Mouse (Mus musculus) lung, postnatal 0 days (tissue): ENCODE measurements at regions not wholly inside any gene's neighbourhood (a gene's known extent, or its start where the extent isn't known, plus 50 kb on each side); places are given as distances from the start of the nearest gene placed in this dataset.
"Not testable (repeated sequence)": the region's sequence is repeated elsewhere in the genome, so short reads cannot be mapped to it uniquely, and the experiment has no call there.

Experiments used
- ATAC-seq: fragments of 200-750 bp; cut with Nextera tagmentation; 2 replicates; pipeline ENCODE4 v1.8.0; 2017; ENCODE audit warnings: moderate library complexity
- DNase-seq: peaks from one replicate; pipeline ENCODE4 v3.0.0-alpha.2; 2016; ENCODE audit warnings: low spot score
- H3K27ac ChIP-seq: fragments of 300-500 bp; sonication (generic); 2 replicates; pipeline ENCODE4 v1.5.1; 2014; ENCODE audit warnings: antibody characterized with exemption, mild to moderate bottlenecking, low read length, mixed read lengths
- H3K27me3 ChIP-seq: fragments of 300-500 bp; sonication (generic); replicated peaks from 2 replicates; pipeline ENCODE4 v1.6.1; 2014; ENCODE audit warnings: low read length, mixed read lengths; ENCODE audit not compliant: insufficient read depth
- H3K36me3 ChIP-seq: fragments of 300-500 bp; sonication (generic); 2 replicates; pipeline ENCODE4 v1.6.1; 2014; ENCODE audit warnings: low read length, mixed read lengths; ENCODE audit not compliant: insufficient read depth
- H3K4me1 ChIP-seq: fragments of 300-500 bp; sonication (generic); 2 replicates; pipeline ENCODE4 v1.6.1; 2014; ENCODE audit warnings: antibody characterized with exemption, low read depth, low read length, mixed read lengths; ENCODE audit not compliant: insufficient read depth
- H3K4me2 ChIP-seq: fragments of 300-500 bp; sonication (generic); replicated peaks from 2 replicates; pipeline ENCODE4 v1.6.1; 2014; ENCODE audit warnings: low read depth, mild to moderate bottlenecking, low read length, moderate library complexity, mixed read lengths
- H3K4me3 ChIP-seq: fragments of 300-500 bp; sonication (generic); 2 replicates; pipeline ENCODE4 v1.5.1; 2014; ENCODE audit warnings: low read depth, low read length
- H3K9ac ChIP-seq: fragments of 300-500 bp; sonication (generic); replicated peaks from 2 replicates; pipeline ENCODE4 v1.6.1; 2014; ENCODE audit warnings: low read depth, mild to moderate bottlenecking
- H3K9me3 ChIP-seq: fragments of 300-500 bp; sonication (generic); 2 replicates; pipeline ENCODE4 v1.6.1; 2016; ENCODE audit warnings: low read length, mixed read lengths
- CTCF ChIP-seq: IDR thresholded peaks from 2 replicates; pipeline ENCODE4 v1.5.1; 2016; ENCODE audit warnings: antibody characterized with exemption, mild to moderate bottlenecking
- EP300 ChIP-seq: IDR thresholded peaks from 2 replicates; pipeline ENCODE4 v1.6.1; 2016; ENCODE audit warnings: antibody characterized with exemption, mild to moderate bottlenecking, control low read depth
- WGBS: fragments of 180-500 bp; shearing (Covaris S2); extraction: QIAGEN DNeasy Blood & Tissue Kit; methylation state at CpG from one replicate; pipeline ENCODE4 v1.1.7; 2014; 5-methylcytosine and 5-hydroxymethylcytosine counted together

- 2% methylated on average over 4 of the region's 4 CpGs for WGBS
- Histone ChIP-seq H3K36me3 (no peaks in the 10 kb centered on the region), H3K27me3 (no peaks in the 10 kb centered on the region), H3K4me3 (no peak overlapping the region), H3K4me2 (no peak overlapping the region), H3K27ac (no peak overlapping the region), H3K9ac (no peak overlapping the region), H3K4me1 (no peaks in the 10 kb centered on the region), H3K9me3 (no peaks in the 10 kb centered on the region)
- ATAC-seq (peak; percentile 60), DNase-seq (peak; percentile 59)
- peak; percentile 77 for TF ChIP-seq CTCF
- no peak for TF ChIP-seq EP300
Measured at GRCm38 (mm10) chr5:40952901-40953595, 754.9 kb downstream of the Rab28 start.

- no peak overlapping the region for H3K9ac ChIP-seq
- H3K27ac ChIP-seq, result no peak overlapping the region
- no peak for TF ChIP-seq CTCF
- no peak for DNase-seq
- no peak for ATAC-seq
- H3K4me1 ChIP-seq, result no peaks in the 10 kb centered on the region
- no peak overlapping the region for H3K4me2 ChIP-seq
- WGBS, result 66% methylated on average over 3 of the region's 3 CpGs
- H3K27me3 ChIP-seq, result no peaks in the 10 kb centered on the region
- no peak overlapping the region for H3K4me3 ChIP-seq
- no peaks in the 10 kb centered on the region for H3K36me3 ChIP-seq
- no peaks in the 10 kb centered on the region for H3K9me3 ChIP-seq
Measured at GRCm38 (mm10) chr5:40929127-40929526, 778.8 kb downstream of the Rab28 start.

- TF ChIP-seq CTCF (no peak), EP300 (no peak)
- DNase-seq (no peak), ATAC-seq (no peak)
- 76% methylated on average over 2 of the region's 2 CpGs for WGBS
- no peak overlapping the region for H3K27ac ChIP-seq
- H3K4me2 ChIP-seq, result no peak overlapping the region
- H3K27me3 ChIP-seq, result no peaks in the 10 kb centered on the region
- H3K4me1 ChIP-seq, result no peaks in the 10 kb centered on the region
- H3K9ac ChIP-seq, result no peak overlapping the region
- no peaks in the 10 kb centered on the region for H3K9me3 ChIP-seq
- no peaks in the 10 kb centered on the region for H3K36me3 ChIP-seq
- no peak overlapping the region for H3K4me3 ChIP-seq
Measured at GRCm38 (mm10) chr5:40920920-40921319, 787.0 kb downstream of the Rab28 start.

- H3K4me2 ChIP-seq, result no peak overlapping the region
- no peaks in the 10 kb centered on the region for H3K36me3 ChIP-seq
- 55% methylated on average over 3 of the region's 3 CpGs for WGBS
- no peaks in the 10 kb centered on the region for H3K9me3 ChIP-seq
- no peak for ATAC-seq
- TF ChIP-seq EP300 (no peak), CTCF (no peak)
- no peaks in the 10 kb centered on the region for H3K27me3 ChIP-seq
- no peak overlapping the region for H3K4me3 ChIP-seq
- no peak overlapping the region for H3K27ac ChIP-seq
- no peaks in the 10 kb centered on the region for H3K4me1 ChIP-seq
- no peak for DNase-seq
- H3K9ac ChIP-seq, result no peak overlapping the region
Measured at GRCm38 (mm10) chr5:40908803-40909202, 799.2 kb downstream of the Rab28 start.

GRCm38 (mm10) chr5:40901742-40902141, 806.2 kb downstream of the Rab28 start:
- H3K27me3 ChIP-seq, result no peaks in the 10 kb centered on the region
- H3K4me3 ChIP-seq, result no peak overlapping the region
- no peaks in the 10 kb centered on the region for H3K4me1 ChIP-seq
- DNase-seq (no peak), ATAC-seq (no peak)
- H3K4me2 ChIP-seq, result no peak overlapping the region
- H3K9ac ChIP-seq, result no peak overlapping the region
- 77% methylated on average over 1 of the region's 1 CpGs for WGBS
- TF ChIP-seq EP300, result no peak
- TF ChIP-seq CTCF, result no peak
- no peaks in the 10 kb centered on the region for H3K9me3 ChIP-seq
- H3K27ac ChIP-seq, result no peak overlapping the region
- no peaks in the 10 kb centered on the region for H3K36me3 ChIP-seq

- ATAC-seq (no peak), DNase-seq (no peak)
- H3K4me1 ChIP-seq, result no peaks in the 10 kb centered on the region
- H3K27ac ChIP-seq, result no peak overlapping the region
- no peaks in the 10 kb centered on the region for H3K9me3 ChIP-seq
- no peak overlapping the region for H3K4me2 ChIP-seq
- 45% methylated on average over 5 of the region's 5 CpGs for WGBS
- H3K36me3 ChIP-seq, result no peaks in the 10 kb centered on the region
- no peak for TF ChIP-seq EP300
- TF ChIP-seq CTCF, result no peak
- H3K9ac ChIP-seq, result no peak overlapping the region
- no peak overlapping the region for H3K4me3 ChIP-seq
- H3K27me3 ChIP-seq, result no peaks in the 10 kb centered on the region
Measured at GRCm38 (mm10) chr5:40882886-40883285, 825.1 kb downstream of the Rab28 start.

DNA sequence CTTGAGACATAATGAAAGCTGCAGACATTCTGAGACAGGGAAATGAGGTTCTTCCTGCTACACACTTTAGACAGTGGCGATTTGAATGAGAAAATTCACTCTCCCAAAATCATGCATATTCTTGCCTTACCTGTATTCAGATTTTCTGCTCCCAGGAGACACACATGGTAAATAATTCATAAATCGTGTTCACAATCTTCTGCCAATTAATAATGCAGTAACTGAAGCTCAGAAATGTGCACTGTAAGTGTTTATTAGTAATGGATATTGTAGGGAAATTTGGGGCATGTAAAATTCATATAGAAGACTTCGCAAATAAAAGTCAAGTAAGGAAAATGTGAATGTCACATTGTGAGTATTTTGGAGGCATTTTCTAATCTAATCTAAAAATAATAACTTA, 830.2 kb downstream of the Rab28 start:
- Histone ChIP-seq H3K27ac (no peak overlapping the region), H3K36me3 (no peaks in the 10 kb centered on the region), H3K4me3 (no peak overlapping the region), H3K9ac (no peak overlapping the region), H3K4me2 (no peak overlapping the region), H3K4me1 (no peaks in the 10 kb centered on the region), H3K27me3 (no peaks in the 10 kb centered on the region), H3K9me3 (no peaks in the 10 kb centered on the region)
- DNase-seq (no peak), ATAC-seq (no peak)
- TF ChIP-seq EP300 (no peak), CTCF (no peak)
- 54% methylated on average over 3 of the region's 3 CpGs for WGBS

DNA sequence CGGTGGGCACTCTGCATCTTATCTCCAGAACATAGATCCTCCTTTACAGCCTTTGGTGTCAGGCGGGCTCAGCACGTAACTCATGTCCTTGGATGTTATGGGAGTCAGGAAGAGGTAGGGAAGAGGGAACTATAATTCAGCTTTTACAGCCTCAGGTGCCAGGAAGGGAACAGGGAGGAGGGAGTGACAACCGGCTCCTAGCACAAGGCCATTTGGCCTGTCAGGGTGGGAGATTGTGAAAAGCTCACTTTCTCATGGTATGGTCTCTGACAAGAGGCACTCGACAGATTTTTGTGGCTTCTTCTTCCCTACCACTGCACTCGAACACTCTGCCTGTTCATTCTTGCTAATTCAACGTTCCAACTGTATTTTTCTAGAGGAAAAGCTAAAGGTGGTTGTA, 845.6 kb downstream of the Rab28 start:
- not testable (repeated sequence) for H3K27me3 ChIP-seq, H3K4me1 ChIP-seq, DNase-seq, H3K9me3 ChIP-seq, H3K27ac ChIP-seq, H3K9ac ChIP-seq, H3K4me3 ChIP-seq, H3K4me2 ChIP-seq, H3K36me3 ChIP-seq, ATAC-seq
- 76% methylated on average over 7 of the region's 7 CpGs for WGBS
